Mouse (Mus musculus) fat pad, adult 2 months (tissue): ENCODE data around the gene Fau.
A peak's percentile ranks its signal among the peaks of the same experiment; 100 is the strongest.

ENCODE experiments used
- DNase-seq: peaks from one replicate; pipeline ENCODE4 v3.0.0-alpha.2; 2011; ENCODE audit warnings: low read depth, low spot score; ENCODE audit errors: extremely low read depth

Gene Fau

GRCm38 (mm10) chr19:6045366-6046293, 12.0 kb upstream of the Fau start:
- no peak for DNase-seq

- peak; percentile 74 for DNase-seq
These were observed 11.1 kb upstream of the Fau start, which contains the start of gene Syvn1 for GRCm38 (mm10) chr19:6046294-6047153. Syvn1 (plus strand) TSS chr19:6046576.

GRCm38 (mm10) chr19:6047154-6047898, 10.3 kb upstream of the Fau start:
- no peak for DNase-seq

- no peak for DNase-seq
These were observed 9.8 kb upstream of the Fau start for GRCm38 (mm10) chr19:6047899-6048166.

- DNase-seq = no peak
These were observed 8.8 kb upstream of the Fau start for GRCm38 (mm10) chr19:6048681-6049410.

- no peak for DNase-seq
These were observed 5.1 kb upstream of the Fau start for GRCm38 (mm10) chr19:6052516-6052915.

GRCm38 (mm10) chr19:6054296-6054695, 3.3 kb upstream of the Fau start:
- DNase-seq = no peak

- DNase-seq = no peak
These were observed 948 bp upstream of the Fau start for GRCm38 (mm10) chr19:6056696-6057095.

- DNase-seq = no peak
These were observed 869 bp downstream of the Fau start for GRCm38 (mm10) chr19:6058513-6058912.

- DNase-seq = no peak
These were observed 1.3 kb downstream of the Fau start for GRCm38 (mm10) chr19:6058966-6059365.

- DNase-seq = no peak
These were observed 3.4 kb downstream of the Fau start, which contains the start of gene Znhit2 for GRCm38 (mm10) chr19:6061021-6061533. Znhit2 (plus strand) TSS chr19:6061192.

- DNase-seq = no peak
These were observed 4.1 kb downstream of the Fau start for GRCm38 (mm10) chr19:6061641-6062302.

GRCm38 (mm10) chr19:6062418-6062817, 4.8 kb downstream of the Fau start:
- DNase-seq = no peak

GRCm38 (mm10) chr19:6063081-6063480, 5.4 kb downstream of the Fau start:
- no peak for DNase-seq

GRCm38 (mm10) chr19:6066571-6066970, 8.9 kb downstream of the Fau start:
- DNase-seq = no peak

- DNase-seq = no peak
These were observed 9.5 kb downstream of the Fau start for GRCm38 (mm10) chr19:6067011-6067723.

- DNase-seq = no peak
These were observed 10.2 kb downstream of the Fau start, which contains the start of gene Tm7sf2 for GRCm38 (mm10) chr19:6067724-6068415. Tm7sf2 (minus strand) TSS chr19:6068373.

GRCm38 (mm10) chr19:6068951-6069350, 11.3 kb downstream of the Fau start:
- DNase-seq = no peak
